Mouse (Mus musculus): Measurements from ENCODE around the gene Snx10. TPM values are rescaled to one million over a fixed set of nuclear protein-coding genes. Genes with fewer than 3 reads are reported as not detected.

The Snx10 gene
- polyA plus RNA-seq, 1 experiment = 1.1 TPM

DNA sequence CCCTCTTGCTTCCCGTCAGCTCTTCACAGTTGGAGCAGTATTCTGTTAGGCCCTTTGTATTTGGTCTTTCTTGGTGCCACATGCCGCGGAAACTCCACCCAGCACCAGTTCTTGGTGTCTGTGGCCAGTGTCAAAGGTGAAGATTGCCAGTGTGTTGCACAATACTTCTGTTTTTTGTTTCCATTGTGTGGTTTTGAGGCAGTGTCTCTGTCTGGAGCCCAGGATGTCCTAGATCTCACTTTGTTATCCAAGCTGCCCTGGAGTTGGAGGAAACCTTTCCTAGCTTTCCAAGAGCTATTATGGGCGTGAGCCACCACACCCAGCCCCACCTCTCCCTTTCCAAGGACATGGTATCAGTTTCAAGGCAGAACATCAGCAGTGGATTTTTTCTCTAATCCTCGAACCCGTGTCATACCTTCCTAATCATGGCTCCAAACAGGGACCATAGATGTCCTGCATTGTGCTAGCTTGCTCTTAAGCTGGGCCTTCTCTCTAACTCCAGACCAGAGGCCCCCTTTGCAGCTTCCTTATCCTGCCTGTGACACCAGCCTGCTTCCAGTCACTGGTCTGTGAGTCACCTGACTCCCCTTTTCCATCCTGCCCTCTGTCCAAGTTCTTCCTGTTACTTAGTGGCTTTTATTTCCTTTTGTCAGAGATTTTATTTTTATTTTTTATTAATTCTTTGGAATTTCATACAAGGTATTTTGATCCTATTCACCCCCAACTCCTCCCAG, 9.9 kb downstream of the Snx10 start:
- Histone ChIP-seq H3K4me3 (ENCODE audit: insufficient read depth, poor library complexity, severe bottlenecking) (no peak overlapping the region), H3ac (ENCODE audit: control insufficient read depth, insufficient read length, low read depth) (no peak overlapping the region), H3K27me3 (ENCODE audit: control insufficient read depth, insufficient read depth, insufficient read length) (no peaks in the 10 kb centered on the region), H3K36me3 (ENCODE audit: control insufficient read depth, insufficient read depth) (no peaks in the 10 kb centered on the region), H3K79me2 (ENCODE audit: control insufficient read depth, insufficient read depth) (no peaks in the 10 kb centered on the region), H3K79me3 (ENCODE audit: low read depth) (no peaks in the 10 kb centered on the region)
- TF ChIP-seq MYOD1 (IDR thresholded peaks at IDR 0.05; ENCODE audit: control insufficient read depth, insufficient read length, low read depth) = no peak
- peak; percentile 78 for TF ChIP-seq CEBPB (IDR thresholded peaks at IDR 0.05; ENCODE audit: low read depth)

DNA sequence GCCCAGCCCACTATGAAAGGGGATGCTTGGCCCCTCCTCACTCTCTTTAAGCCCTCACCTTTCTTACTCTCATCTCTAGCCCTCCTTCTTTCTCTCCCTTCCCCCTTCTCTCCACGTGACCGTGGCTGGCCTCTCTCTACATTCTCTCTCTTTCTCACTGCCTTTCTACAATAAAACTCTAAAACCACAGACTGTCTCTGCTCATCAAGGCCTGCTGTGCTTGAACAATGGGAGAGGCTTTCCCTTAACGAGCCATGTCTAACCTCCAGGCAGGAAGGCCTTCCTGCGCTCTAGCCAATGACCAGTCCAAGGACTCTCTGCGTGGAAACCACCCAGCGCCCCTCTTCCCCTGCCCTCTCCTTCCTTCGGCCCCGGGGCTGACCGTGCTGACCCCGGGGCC, 11.9 kb downstream of the Snx10 start:
- no peaks in the 10 kb centered on the region for H3K79me3 ChIP-seq (ENCODE audit: low read depth)
- TF ChIP-seq MYOG (IDR thresholded peaks at IDR 0.05; ENCODE audit: control insufficient read depth, extremely low read depth, insufficient read length) (no peak), MAX (IDR thresholded peaks at IDR 0.05) (no peak), MYOD1 (IDR thresholded peaks at IDR 0.05; ENCODE audit: control insufficient read depth, insufficient read length, low read depth) (no peak), CEBPB (IDR thresholded peaks at IDR 0.05; ENCODE audit: low read depth) (no peak), CTCF (IDR thresholded peaks at IDR 0.05; ENCODE audit: control insufficient read depth, insufficient read depth, insufficient read length) (no peak), FOSL1 (IDR thresholded peaks at IDR 0.05; ENCODE audit: insufficient read depth, low read length, poor library complexity, severe bottlenecking) (no peak), USF1 (IDR thresholded peaks at IDR 0.05; ENCODE audit: low read depth) (no peak)
- H3K79me2 ChIP-seq (ENCODE audit: control insufficient read depth, insufficient read depth) = no peaks in the 10 kb centered on the region
- no peaks in the 10 kb centered on the region for H3K36me3 ChIP-seq (ENCODE audit: control insufficient read depth, insufficient read depth)
- no peak overlapping the region for H3K4me3 ChIP-seq (ENCODE audit: insufficient read depth, poor library complexity, severe bottlenecking)
- no peaks in the 10 kb centered on the region for H3K27me3 ChIP-seq (ENCODE audit: control insufficient read depth, insufficient read depth, insufficient read length)
- no peak overlapping the region for H3ac ChIP-seq (ENCODE audit: control insufficient read depth, insufficient read length, low read depth)

DNA sequence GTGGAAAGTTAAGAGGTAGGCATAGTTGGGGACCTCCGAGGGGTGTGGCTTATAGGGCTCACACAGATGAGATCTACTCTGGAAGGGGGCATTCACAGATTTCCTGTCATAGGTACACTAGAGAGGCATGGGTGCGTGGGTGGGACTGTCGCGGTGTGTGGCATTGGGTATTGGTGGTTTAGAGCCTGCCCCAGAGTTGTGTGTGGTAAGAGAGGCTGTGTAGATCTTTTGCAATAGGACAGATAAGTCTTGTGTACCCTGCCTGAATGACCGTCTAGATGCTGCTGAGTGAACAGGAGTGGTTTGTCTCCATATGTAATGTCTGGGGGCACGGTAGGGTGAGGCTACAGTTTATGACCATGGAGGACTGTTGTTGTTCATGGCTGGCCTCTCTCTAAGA, 16.8 kb downstream of the Snx10 start:
- no peak overlapping the region for H3K4me3 ChIP-seq (ENCODE audit: insufficient read depth, poor library complexity, severe bottlenecking)
- TF ChIP-seq CTCF (IDR thresholded peaks at IDR 0.05; ENCODE audit: control insufficient read depth, insufficient read depth, insufficient read length) (no peak), FOSL1 (IDR thresholded peaks at IDR 0.05; ENCODE audit: insufficient read depth, low read length, poor library complexity, severe bottlenecking) (no peak), USF1 (IDR thresholded peaks at IDR 0.05; ENCODE audit: low read depth) (no peak), CEBPB (IDR thresholded peaks at IDR 0.05; ENCODE audit: low read depth) (no peak), MYOD1 (IDR thresholded peaks at IDR 0.05; ENCODE audit: control insufficient read depth, insufficient read length, low read depth) (no peak), MYOG (IDR thresholded peaks at IDR 0.05; ENCODE audit: control insufficient read depth, extremely low read depth, insufficient read length) (no peak), MAX (IDR thresholded peaks at IDR 0.05) (no peak)
- H3ac ChIP-seq (ENCODE audit: control insufficient read depth, insufficient read length, low read depth) = no peak overlapping the region
- H3K36me3 ChIP-seq (ENCODE audit: control insufficient read depth, insufficient read depth) = no peaks in the 10 kb centered on the region
- H3K27me3 ChIP-seq (ENCODE audit: control insufficient read depth, insufficient read depth, insufficient read length) = no peaks in the 10 kb centered on the region
- no peaks in the 10 kb centered on the region for H3K79me3 ChIP-seq (ENCODE audit: low read depth)
- no peaks in the 10 kb centered on the region for H3K79me2 ChIP-seq (ENCODE audit: control insufficient read depth, insufficient read depth)

DNA sequence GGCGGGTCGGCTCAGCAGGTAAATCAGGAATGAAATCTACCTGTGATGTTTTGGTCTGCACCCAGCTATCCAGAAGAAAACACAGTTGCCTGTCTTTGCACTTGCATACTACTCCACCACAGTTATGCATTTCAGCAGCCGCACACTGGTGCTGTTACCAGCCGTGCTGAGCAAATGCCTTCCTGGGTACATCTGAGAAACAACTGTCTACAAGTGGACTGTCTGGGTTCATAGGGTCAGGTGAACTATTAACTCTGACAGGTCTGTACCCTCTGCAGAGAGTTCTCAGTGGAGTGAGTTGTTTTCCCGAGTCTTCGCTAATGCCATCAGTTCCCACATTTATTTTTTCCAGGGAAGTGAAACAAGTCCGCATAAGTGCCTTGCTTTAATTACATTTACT, 17.7 kb downstream of the Snx10 start:
- no peak overlapping the region for H3K4me3 ChIP-seq (ENCODE audit: insufficient read depth, poor library complexity, severe bottlenecking)
- H3K36me3 ChIP-seq (ENCODE audit: control insufficient read depth, insufficient read depth) = no peaks in the 10 kb centered on the region
- no peaks in the 10 kb centered on the region for H3K27me3 ChIP-seq (ENCODE audit: control insufficient read depth, insufficient read depth, insufficient read length)
- no peaks in the 10 kb centered on the region for H3K79me2 ChIP-seq (ENCODE audit: control insufficient read depth, insufficient read depth)
- no peaks in the 10 kb centered on the region for H3K79me3 ChIP-seq (ENCODE audit: low read depth)
- TF ChIP-seq USF1 (IDR thresholded peaks at IDR 0.05; ENCODE audit: low read depth) = no peak
- no peak for TF ChIP-seq CTCF (IDR thresholded peaks at IDR 0.05; ENCODE audit: control insufficient read depth, insufficient read depth, insufficient read length)
- TF ChIP-seq MAX (IDR thresholded peaks at IDR 0.05) = no peak
- no peak for TF ChIP-seq MYOG (IDR thresholded peaks at IDR 0.05; ENCODE audit: control insufficient read depth, extremely low read depth, insufficient read length)
- no peak for TF ChIP-seq MYOD1 (IDR thresholded peaks at IDR 0.05; ENCODE audit: control insufficient read depth, insufficient read length, low read depth)
- no peak for TF ChIP-seq CEBPB (IDR thresholded peaks at IDR 0.05; ENCODE audit: low read depth)
- no peak for TF ChIP-seq FOSL1 (IDR thresholded peaks at IDR 0.05; ENCODE audit: insufficient read depth, low read length, poor library complexity, severe bottlenecking)
- no peak overlapping the region for H3ac ChIP-seq (ENCODE audit: control insufficient read depth, insufficient read length, low read depth)

DNA sequence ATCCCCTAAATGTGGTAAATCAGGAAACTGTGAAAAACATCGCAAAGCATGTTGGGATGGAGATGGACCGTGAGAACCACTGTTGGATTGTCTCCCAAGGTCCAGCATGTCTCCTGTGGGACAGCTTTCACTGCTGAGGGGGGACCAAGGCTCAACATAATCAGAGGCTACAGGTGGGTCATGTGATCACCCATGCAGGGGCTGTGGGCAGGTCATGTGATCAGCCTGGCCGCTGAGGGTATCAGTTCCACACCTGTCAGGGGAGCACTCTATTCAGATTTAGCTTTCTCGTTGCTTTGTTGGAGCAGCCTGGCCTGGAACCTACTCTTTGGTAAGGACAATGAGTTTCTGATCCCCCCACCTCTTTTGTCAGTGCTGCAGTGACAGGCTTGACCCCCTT, 18.4 kb downstream of the Snx10 start:
- no peaks in the 10 kb centered on the region for H3K27me3 ChIP-seq (ENCODE audit: control insufficient read depth, insufficient read depth, insufficient read length)
- no peaks in the 10 kb centered on the region for H3K79me2 ChIP-seq (ENCODE audit: control insufficient read depth, insufficient read depth)
- no peak for TF ChIP-seq MYOG (IDR thresholded peaks at IDR 0.05; ENCODE audit: control insufficient read depth, extremely low read depth, insufficient read length)
- TF ChIP-seq USF1 (IDR thresholded peaks at IDR 0.05; ENCODE audit: low read depth) = no peak
- no peak for TF ChIP-seq FOSL1 (IDR thresholded peaks at IDR 0.05; ENCODE audit: insufficient read depth, low read length, poor library complexity, severe bottlenecking)
- no peak for TF ChIP-seq CTCF (IDR thresholded peaks at IDR 0.05; ENCODE audit: control insufficient read depth, insufficient read depth, insufficient read length)
- no peak for TF ChIP-seq CEBPB (IDR thresholded peaks at IDR 0.05; ENCODE audit: low read depth)
- no peak for TF ChIP-seq MYOD1 (IDR thresholded peaks at IDR 0.05; ENCODE audit: control insufficient read depth, insufficient read length, low read depth)
- TF ChIP-seq MAX (IDR thresholded peaks at IDR 0.05) = no peak
- no peak overlapping the region for H3K4me3 ChIP-seq (ENCODE audit: insufficient read depth, poor library complexity, severe bottlenecking)
- H3K36me3 ChIP-seq (ENCODE audit: control insufficient read depth, insufficient read depth) = no peaks in the 10 kb centered on the region
- no peaks in the 10 kb centered on the region for H3K79me3 ChIP-seq (ENCODE audit: low read depth)
- no peak overlapping the region for H3ac ChIP-seq (ENCODE audit: control insufficient read depth, insufficient read length, low read depth)

DNA sequence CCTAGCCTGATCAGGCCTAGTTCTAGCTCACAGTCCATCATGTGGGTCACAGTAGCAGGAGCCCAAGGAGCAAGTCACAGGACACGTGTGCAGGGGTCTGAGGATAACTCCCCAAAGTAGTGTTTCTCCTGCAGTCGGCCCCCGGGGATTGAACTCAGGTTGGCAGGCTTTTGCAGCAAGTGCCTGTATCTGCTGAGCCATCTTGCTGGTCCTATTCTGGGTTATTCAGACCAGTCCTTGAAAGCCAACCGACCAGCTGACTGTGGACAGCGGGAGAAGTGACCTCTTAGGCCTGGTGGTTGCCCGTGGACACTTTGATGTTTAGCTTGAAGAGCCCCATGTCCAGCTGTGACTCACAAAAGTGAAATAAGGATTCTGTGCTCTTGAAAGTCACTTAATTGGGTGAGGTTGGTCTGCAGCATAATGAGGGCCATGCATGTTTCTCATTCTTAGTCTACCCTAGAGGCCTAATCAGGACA, 20.0 kb downstream of the Snx10 start:
- Histone ChIP-seq H3K79me2 (ENCODE audit: control insufficient read depth, insufficient read depth) (no peaks in the 10 kb centered on the region), H3K36me3 (ENCODE audit: control insufficient read depth, insufficient read depth) (no peaks in the 10 kb centered on the region), H3K79me3 (ENCODE audit: low read depth) (no peaks in the 10 kb centered on the region), H3ac (ENCODE audit: control insufficient read depth, insufficient read length, low read depth) (no peak overlapping the region), H3K4me3 (ENCODE audit: insufficient read depth, poor library complexity, severe bottlenecking) (no peak overlapping the region), H3K27me3 (ENCODE audit: control insufficient read depth, insufficient read depth, insufficient read length) (no peaks in the 10 kb centered on the region)
- no peak for TF ChIP-seq CTCF (IDR thresholded peaks at IDR 0.05; ENCODE audit: control insufficient read depth, insufficient read depth, insufficient read length)
- TF ChIP-seq CEBPB (IDR thresholded peaks at IDR 0.05; ENCODE audit: low read depth) = no peak
- TF ChIP-seq MAX (IDR thresholded peaks at IDR 0.05) = no peak
- TF ChIP-seq FOSL1 (IDR thresholded peaks at IDR 0.05; ENCODE audit: insufficient read depth, low read length, poor library complexity, severe bottlenecking) = no peak
- no peak for TF ChIP-seq MYOG (IDR thresholded peaks at IDR 0.05; ENCODE audit: control insufficient read depth, extremely low read depth, insufficient read length)
- TF ChIP-seq USF1 (IDR thresholded peaks at IDR 0.05; ENCODE audit: low read depth) = no peak
- no peak for TF ChIP-seq MYOD1 (IDR thresholded peaks at IDR 0.05; ENCODE audit: control insufficient read depth, insufficient read length, low read depth)
